Mouse (Mus musculus) testis, adult 2 months (tissue): ENCODE measurements at regions not wholly inside any gene's neighbourhood (a gene's known extent, or its start where the extent isn't known, plus 50 kb on each side); places are given as distances from the start of the nearest gene placed in this dataset.
"Not testable (repeated sequence)": the region's sequence is repeated elsewhere in the genome, so short reads cannot be mapped to it uniquely, and the experiment has no call there.

Experiments
- H3K27ac ChIP-seq: fragments of 200-500 bp; 2 replicates; pipeline ENCODE4 v1.5.1; 2012; ENCODE audit warnings: low read depth, low read length; ENCODE audit not compliant: control insufficient read depth, insufficient read depth
- H3K27me3 ChIP-seq: fragments of 200-500 bp; 2 replicates; pipeline ENCODE4 v1.6.1; 2012; ENCODE audit warnings: mild to moderate bottlenecking, low read length, moderate library complexity; ENCODE audit not compliant: control insufficient read depth, insufficient read depth
- H3K36me3 ChIP-seq: fragments of 200-500 bp; 2 replicates; pipeline ENCODE4 v1.6.1; 2012; ENCODE audit warnings: mild to moderate bottlenecking, low read length; ENCODE audit not compliant: control insufficient read depth, insufficient read depth
- H3K4me1 ChIP-seq: fragments of 200-500 bp; 2 replicates; pipeline ENCODE4 v1.6.1; 2012; ENCODE audit warnings: low read length; ENCODE audit not compliant: control insufficient read depth, insufficient read depth
- H3K4me3 ChIP-seq: fragments of 200-500 bp; 2 replicates; pipeline ENCODE4 v1.5.1; 2012; ENCODE audit warnings: low read depth, mild to moderate bottlenecking, low read length, moderate library complexity, mixed read lengths; ENCODE audit not compliant: control insufficient read depth
- CTCF ChIP-seq: fragments of 200-500 bp; IDR thresholded peaks from 2 replicates; pipeline ENCODE4 v1.5.1; 2012; ENCODE audit warnings: low read depth, mild to moderate bottlenecking, inconsistent platforms, low read length, moderate library complexity; ENCODE audit not compliant: control insufficient read depth, insufficient read depth, insufficient replicate concordance
- POLR2A ChIP-seq: fragments of 200-500 bp; IDR thresholded peaks from 2 replicates; pipeline ENCODE4 v1.6.1; 2012; ENCODE audit warnings: low read depth, mild to moderate bottlenecking, inconsistent platforms, low read length, moderate library complexity; ENCODE audit not compliant: control insufficient read depth

DNA sequence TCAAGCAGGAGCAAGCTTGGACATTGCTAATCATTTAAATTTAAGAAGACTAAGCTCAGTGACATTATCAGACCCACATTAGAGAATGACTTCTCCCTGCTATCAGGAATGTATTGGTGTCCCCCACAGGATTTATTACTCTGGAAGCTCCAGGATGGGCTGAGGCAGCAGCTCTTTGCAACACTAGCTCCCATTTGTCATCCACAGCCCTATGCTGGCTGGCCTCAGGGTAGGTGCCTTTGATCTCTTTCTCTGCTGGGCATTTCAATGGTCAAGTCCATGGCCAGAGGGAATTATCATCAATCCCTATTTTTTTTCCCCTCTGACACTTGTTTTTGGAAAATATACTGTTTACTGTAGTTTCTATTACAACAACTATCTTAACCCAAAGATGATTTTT, 218.7 kb upstream of the Plxna2 start:
- no peaks in the 10 kb centered on the region for H3K36me3 ChIP-seq
- H3K27ac ChIP-seq = no peak overlapping the region
- no peaks in the 10 kb centered on the region for H3K27me3 ChIP-seq
- H3K4me3 ChIP-seq = peak overlapping the region; percentile 21; the same call in 1 of the 2 replicates
- no peak for TF ChIP-seq POLR2A
- TF ChIP-seq CTCF = no peak
- no peaks in the 10 kb centered on the region for H3K4me1 ChIP-seq

DNA sequence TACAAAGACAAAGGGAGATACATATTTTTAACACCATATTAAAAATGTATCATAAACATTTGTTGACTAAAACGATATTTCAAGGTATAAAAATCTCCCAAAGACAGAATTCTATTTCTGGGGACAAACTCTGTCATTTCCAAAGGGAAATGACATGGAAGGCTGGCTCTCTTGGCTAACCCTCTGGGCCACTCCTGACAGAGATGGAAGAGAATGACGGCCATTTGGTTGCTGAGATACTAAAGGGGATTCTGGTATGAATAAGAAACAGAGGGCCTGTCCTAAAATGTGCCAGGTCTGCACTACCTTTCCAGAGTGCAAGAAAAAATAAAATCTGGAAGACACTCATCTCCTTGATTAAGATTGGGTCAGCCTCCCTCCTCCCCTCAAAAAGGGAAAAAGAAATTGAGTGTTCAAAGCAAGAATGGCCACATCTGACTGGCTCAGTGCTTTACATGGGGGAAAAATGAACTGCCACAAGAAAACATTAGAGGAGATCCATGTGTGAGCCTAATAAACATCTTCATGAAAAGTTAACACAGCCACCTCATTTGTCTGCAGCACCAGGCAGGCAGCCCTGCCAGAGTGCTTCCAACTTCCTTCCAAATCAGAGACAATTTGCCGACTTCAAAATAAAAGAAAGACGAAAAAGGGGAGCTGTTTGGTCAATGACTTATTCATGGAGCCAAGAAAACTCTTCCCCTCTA, 221.1 kb upstream of the Plxna2 start:
- Histone ChIP-seq H3K36me3 (no peaks in the 10 kb centered on the region), H3K27ac (no peak overlapping the region), H3K4me3 (no peak overlapping the region), H3K27me3 (no peaks in the 10 kb centered on the region), H3K4me1 (no peaks in the 10 kb centered on the region)
- no peak for TF ChIP-seq CTCF
- TF ChIP-seq POLR2A = no peak

DNA sequence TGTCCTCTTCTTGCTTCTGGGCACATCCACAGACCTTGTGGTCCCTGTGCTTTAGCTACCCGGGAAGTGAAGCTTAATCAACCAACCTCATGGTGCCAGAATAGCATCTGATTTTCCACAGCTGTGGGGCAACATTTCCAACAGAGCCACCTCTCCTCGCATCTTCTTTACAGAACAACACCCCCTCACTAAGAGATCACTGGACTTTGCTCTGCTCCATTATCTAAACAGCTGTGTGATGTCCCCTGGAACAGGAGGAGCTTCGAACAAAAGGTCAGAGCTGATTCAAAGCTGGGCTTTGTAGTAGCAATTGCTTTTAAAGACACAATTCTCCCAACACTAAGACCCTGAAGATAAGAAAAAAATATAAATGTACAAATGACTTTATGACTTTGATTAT, 224.3 kb upstream of the Plxna2 start:
- H3K4me1 ChIP-seq = no peaks in the 10 kb centered on the region

DNA sequence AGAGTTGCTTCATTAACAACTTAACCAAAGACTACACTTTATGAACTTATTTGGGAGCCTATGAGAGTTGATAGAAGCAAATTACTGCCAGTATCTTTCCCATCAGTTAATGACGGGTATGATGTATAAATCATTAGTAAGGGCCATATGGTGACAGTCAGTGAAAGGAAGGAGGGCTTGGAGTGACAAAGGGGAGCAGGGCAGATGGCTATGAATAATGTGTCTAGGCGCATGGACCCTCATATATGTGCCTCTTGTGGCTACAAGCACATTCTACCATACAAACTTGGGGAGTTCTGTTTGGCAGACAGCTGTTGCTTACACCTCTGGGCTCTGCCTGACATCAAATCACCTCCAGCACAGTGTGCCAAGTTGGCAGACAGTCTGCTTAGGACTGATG, 227.8 kb upstream of the Plxna2 start:
- Histone ChIP-seq H3K27me3 (no peaks in the 10 kb centered on the region), H3K4me1 (no peaks in the 10 kb centered on the region), H3K27ac (no peak overlapping the region), H3K36me3 (no peaks in the 10 kb centered on the region), H3K4me3 (no peak overlapping the region)
- no peak for TF ChIP-seq POLR2A
- no peak for TF ChIP-seq CTCF

More for the DNA sequence above, 224.3 kb upstream of the Plxna2 start:
- H3K27ac ChIP-seq = no peak overlapping the region
- no peaks in the 10 kb centered on the region for H3K27me3 ChIP-seq
- no peaks in the 10 kb centered on the region for H3K36me3 ChIP-seq
- TF ChIP-seq CTCF (no peak), POLR2A (no peak)
- H3K4me3 ChIP-seq = no peak overlapping the region

DNA sequence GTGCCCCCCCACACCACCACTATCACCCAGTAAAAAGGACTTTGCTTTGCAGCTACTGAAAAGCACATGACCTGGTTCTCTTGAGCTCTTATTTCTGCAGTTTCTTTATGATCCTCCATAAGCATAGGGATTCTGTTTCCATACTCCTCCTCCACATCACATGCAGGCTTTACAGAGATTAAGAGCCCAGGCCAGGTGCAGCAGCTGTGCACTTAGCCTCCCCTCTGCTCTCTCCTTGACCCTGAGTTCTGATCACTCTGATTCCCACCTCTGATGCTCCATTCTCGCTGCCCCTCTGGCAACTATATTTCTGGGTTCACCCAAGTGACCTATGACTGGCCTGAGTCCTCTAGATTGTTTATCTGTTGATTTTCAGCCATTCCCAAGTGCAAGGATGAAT, 239.9 kb upstream of the Plxna2 start:
- Histone ChIP-seq H3K27me3 (no peaks in the 10 kb centered on the region), H3K4me1 (no peaks in the 10 kb centered on the region), H3K4me3 (no peak overlapping the region)

DNA sequence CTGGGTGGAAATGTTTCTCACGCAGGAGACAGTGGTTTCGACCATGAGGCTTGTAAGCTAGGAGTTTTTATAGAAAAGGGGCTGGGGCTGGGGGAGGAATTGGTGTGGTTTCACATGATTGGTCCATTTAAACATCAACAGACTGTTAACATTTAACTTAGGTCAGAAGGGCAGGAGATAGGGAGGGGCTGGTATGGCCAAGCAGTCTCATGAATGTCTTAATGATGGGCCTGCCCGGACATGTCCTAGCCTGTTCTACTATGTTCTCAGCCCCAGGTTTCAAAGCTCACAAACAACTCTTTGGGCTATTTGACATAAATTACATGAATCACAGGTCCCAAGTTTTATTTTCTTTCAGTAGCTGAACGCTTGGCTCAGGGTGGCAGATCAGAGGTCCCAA, 244.5 kb upstream of the Plxna2 start:
- H3K36me3 ChIP-seq, H3K27me3 ChIP-seq, H3K4me3 ChIP-seq, H3K4me1 ChIP-seq, H3K27ac ChIP-seq: not testable (repeated sequence)

More for the DNA sequence above, 239.9 kb upstream of the Plxna2 start:
- Histone ChIP-seq H3K36me3 (no peaks in the 10 kb centered on the region), H3K27ac (no peak overlapping the region)
- no peak for TF ChIP-seq POLR2A
- no peak for TF ChIP-seq CTCF

DNA sequence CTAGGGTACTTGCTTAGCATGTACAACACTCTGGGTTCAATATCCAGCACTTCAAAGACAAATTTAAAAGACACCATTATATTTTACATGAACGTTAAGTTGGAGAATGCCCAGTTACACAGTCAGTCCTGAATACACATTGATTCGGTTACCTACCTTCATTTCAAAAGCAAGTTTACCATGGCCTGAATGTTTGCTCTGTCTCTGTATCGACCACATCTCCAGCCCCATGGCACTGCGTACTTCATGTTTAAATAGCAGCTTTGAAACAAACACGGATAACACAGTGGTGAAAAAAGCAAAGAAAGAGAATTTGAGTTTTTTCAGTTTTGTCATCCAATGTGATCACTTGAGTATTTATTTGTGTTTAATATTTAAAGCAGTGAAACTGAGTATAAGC, 254.1 kb upstream of the Plxna2 start:
- Histone ChIP-seq H3K36me3 (no peaks in the 10 kb centered on the region), H3K4me1 (no peaks in the 10 kb centered on the region), H3K27ac (no peak overlapping the region), H3K27me3 (no peaks in the 10 kb centered on the region), H3K4me3 (no peak overlapping the region)
- TF ChIP-seq CTCF (no peak), POLR2A (no peak)

DNA sequence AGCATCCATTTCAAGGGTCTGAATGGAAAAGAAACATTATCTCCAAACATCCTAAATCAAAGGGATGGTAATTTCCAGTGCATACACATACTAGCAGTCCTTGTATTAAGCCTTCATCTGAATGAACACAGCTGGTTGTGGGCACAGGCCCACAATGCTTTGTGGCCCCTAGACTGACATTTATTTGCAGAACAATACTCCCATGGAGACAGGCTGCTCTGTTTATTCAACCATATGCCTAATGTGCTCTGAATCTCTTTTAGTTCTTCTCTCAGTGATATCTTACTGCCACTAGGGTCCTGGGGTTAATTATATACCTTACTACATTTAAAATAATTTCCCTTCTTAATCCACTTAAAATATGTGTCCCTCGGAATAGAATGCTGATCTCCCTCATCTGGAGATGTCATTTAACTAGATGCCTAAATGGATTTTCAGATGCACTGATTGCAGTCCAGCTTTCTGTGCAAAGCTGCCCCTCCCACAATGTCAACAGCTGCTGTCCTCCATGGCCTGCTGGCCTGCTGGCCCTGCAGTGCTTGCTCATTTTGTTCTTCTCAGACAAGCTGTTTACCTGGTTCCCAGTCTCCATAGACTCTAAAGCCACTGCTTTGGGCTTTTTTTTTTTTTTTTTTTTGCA, 254.8 kb upstream of the Plxna2 start:
- H3K36me3 ChIP-seq = no peaks in the 10 kb centered on the region
- H3K4me3 ChIP-seq = no peak overlapping the region
- H3K27me3 ChIP-seq = no peaks in the 10 kb centered on the region
- H3K4me1 ChIP-seq = no peaks in the 10 kb centered on the region
- TF ChIP-seq POLR2A (no peak), CTCF (no peak)
- H3K27ac ChIP-seq = no peak overlapping the region
